Mouse (Mus musculus) neural tube, embryonic 14.5 days (tissue): ENCODE results near the gene Kif2c. TPM values are rescaled to one million over a fixed set of nuclear protein-coding genes. Genes with fewer than 3 reads are reported as not detected.

Experiments used
- ATAC-seq: fragments of 200-750 bp; cut with Nextera tagmentation; 2 replicates; pipeline ENCODE4 v1.8.0; 2017; ENCODE audit warnings: low read depth, mild to moderate bottlenecking, moderate TSS enrichment, moderate library complexity
- H3K27ac ChIP-seq: fragments of 300-500 bp; sonication (generic); 2 replicates; pipeline ENCODE4 v1.5.1; 2014; ENCODE audit warnings: low read depth, mild to moderate bottlenecking, control low read depth, low read length, moderate library complexity, mixed read lengths
- H3K27me3 ChIP-seq: fragments of 300-500 bp; sonication (generic); 2 replicates; pipeline ENCODE4 v1.6.1; 2014; ENCODE audit warnings: low read length; ENCODE audit not compliant: control insufficient read depth, insufficient read depth
- H3K36me3 ChIP-seq: fragments of 300-500 bp; sonication (generic); 2 replicates; pipeline ENCODE4 v1.6.1; 2014; ENCODE audit warnings: low read length, mixed read lengths; ENCODE audit not compliant: control insufficient read depth, insufficient read depth
- H3K4me1 ChIP-seq: fragments of 300-500 bp; sonication (generic); 2 replicates; pipeline ENCODE4 v1.6.1; 2014; ENCODE audit warnings: low read length; ENCODE audit not compliant: control insufficient read depth, insufficient read depth
- H3K4me2 ChIP-seq: fragments of 300-500 bp; sonication (generic); 2 replicates; pipeline ENCODE4 v1.6.1; 2014; ENCODE audit warnings: mild to moderate bottlenecking, low read depth, low read length, control low read depth
- H3K4me3 ChIP-seq: fragments of 300-500 bp; sonication (generic); 2 replicates; pipeline ENCODE4 v1.5.1; 2014; ENCODE audit warnings: low read depth, low read length, control low read depth, mixed read lengths
- H3K9ac ChIP-seq: fragments of 300-500 bp; sonication (generic); replicated peaks from 2 replicates; pipeline ENCODE4 v1.6.1; 2014; ENCODE audit warnings: low read depth, mild to moderate bottlenecking, control low read depth, low read length, mixed read lengths
- H3K9me3 ChIP-seq: fragments of 300-500 bp; sonication (generic); 2 replicates; pipeline ENCODE4 v1.6.1; 2016; ENCODE audit warnings: low read length; ENCODE audit not compliant: control insufficient read depth
- WGBS: fragments of 180-500 bp; shearing (Covaris S2); extraction: QIAGEN DNeasy Blood & Tissue Kit; methylation state at CpG from one replicate; pipeline ENCODE4 v1.1.7; 2014; 5-methylcytosine and 5-hydroxymethylcytosine counted together
- polyA plus RNA-seq: library from polyadenylated mRNA; unstranded; fragments of >200 nt; fragmentation: Nextera tagmentation; extraction: Ambion mirVana; gene quantifications from 2 replicates; pipeline ENCODE4 v1.2.1, GENCODE M21; 2014

Kif2c gene
- polyA plus RNA-seq, 1 experiment from 2014 or later: 3.5 TPM

DNA sequence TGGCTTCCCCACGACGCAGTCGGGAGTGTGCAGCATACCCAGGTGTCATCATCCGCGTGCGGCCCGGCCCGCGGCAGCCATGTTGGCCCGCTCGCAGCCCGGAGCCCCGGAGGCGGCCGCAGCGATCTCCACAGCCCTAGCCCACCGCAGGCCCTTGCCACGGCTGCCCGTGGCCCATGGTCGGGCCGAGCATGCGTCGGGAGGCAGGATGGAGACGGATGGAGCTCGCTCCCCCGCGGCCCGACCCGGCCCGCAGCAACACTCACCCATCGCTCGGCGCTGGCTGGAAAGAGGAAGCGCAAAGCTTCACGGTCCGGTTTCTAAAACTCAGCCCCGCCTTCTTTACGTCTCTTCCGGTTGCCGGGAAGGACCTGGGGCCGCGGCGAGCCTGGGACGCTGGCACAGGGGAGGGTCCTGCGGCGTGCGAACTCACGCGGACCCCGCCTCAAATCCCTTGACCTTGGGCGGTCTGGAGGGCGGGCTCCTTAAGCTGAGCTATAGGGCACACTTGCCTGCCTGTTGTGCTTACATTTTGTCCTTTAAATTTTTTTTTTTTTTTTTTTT lies 26.6 kb downstream of the Kif2c start, which contains the start of gene Rps8:
TSS of gene Rps8 (minus strand) at position 452 of the 564 bp plus-strand sequence.
- H3K4me1 ChIP-seq: no peaks in the 10 kb centered on the region
- H3K27me3 ChIP-seq: no peaks in the 10 kb centered on the region
- no peaks in the 10 kb centered on the region for H3K9me3 ChIP-seq
- peaks cover 33% of the 10 kb centered on the region for H3K36me3 ChIP-seq
- WGBS: under 1% methylated on average over 51 of the region's 52 CpGs
- peak within 1 kb of the TSS; percentile 96 for H3K4me3 ChIP-seq
- H3K4me2 ChIP-seq: peak within 1 kb of the TSS; percentile 97
- peak within 1 kb of the TSS; percentile 95 for H3K9ac ChIP-seq
- peak; percentile 96 for ATAC-seq
- peak within 1 kb of the TSS; percentile 92 for H3K27ac ChIP-seq

DNA sequence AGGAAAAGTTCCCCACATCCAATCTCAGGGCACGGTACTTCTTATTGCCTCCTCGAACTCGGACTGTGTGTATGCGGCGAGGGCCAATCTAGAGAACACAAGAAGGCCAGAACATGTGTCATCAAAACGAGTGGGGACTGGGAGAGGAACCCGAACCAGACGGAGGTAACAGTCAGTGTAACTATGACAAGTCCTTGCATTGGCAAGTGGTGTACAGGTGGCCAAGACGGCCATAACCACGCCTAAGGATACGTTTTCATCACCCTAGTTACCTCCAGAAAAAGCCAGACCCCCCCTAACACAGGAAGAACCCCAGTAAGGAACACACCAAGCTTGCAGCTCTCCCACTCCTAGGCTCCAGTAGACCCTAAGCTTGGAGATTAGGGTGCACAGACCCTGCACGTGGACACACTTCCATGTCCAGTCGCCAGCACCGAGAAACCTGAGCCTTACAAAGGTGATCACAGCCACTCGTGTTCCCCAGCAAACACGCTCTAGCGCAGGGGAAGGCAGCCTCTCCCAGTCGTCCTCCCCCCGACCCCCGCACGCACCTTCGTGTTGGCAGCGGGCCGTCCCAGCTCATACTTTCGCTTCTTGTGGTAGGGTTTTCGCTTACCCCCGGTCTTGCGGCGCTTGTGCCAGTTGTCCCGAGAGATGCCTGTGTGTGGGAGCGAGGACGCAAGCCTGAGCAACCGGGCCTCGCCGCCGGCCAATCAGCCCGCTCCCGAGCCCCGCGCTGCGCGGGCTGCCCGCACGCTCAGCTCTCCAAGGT lies 27.2 kb downstream of the Kif2c start:
- Histone ChIP-seq H3K9me3 (no peaks in the 10 kb centered on the region), H3K4me1 (no peaks in the 10 kb centered on the region), H3K9ac (peak overlapping the region; percentile 95), H3K4me3 (peak overlapping the region; percentile 96), H3K4me2 (peak overlapping the region; percentile 97), H3K27ac (peak overlapping the region; percentile 92), H3K27me3 (no peaks in the 10 kb centered on the region), H3K36me3 (peaks cover 40% of the 10 kb centered on the region)
- ATAC-seq: no peak; the same call in 1 of the 2 replicates
- 2% methylated on average over 44 of the region's 44 CpGs for WGBS

DNA sequence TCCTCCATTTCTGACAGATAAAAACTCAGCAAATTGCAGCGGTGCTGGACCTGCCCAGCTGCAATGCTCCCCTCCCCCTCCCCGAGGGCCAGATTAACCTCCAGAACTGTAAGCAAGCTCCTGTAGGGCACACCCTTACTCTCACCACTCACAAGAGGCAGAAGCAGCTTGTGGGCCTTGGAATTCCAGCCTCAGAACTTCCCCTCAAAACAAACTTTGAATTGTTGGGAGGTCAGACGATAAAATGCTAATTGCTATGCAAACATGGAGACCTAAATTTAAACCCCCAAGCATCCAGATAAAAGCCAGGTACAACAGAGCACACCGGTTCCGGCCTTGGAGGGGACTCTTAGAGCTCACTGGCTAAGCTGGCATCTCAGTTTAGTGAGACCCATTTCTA lies 29.7 kb downstream of the Kif2c start:
- Histone ChIP-seq H3K9ac (no peak overlapping the region), H3K27me3 (no peaks in the 10 kb centered on the region), H3K9me3 (no peaks in the 10 kb centered on the region), H3K4me3 (no peak overlapping the region), H3K36me3 (peaks cover 40% of the 10 kb centered on the region), H3K27ac (no peak overlapping the region), H3K4me1 (no peaks in the 10 kb centered on the region), H3K4me2 (no peak overlapping the region)
- no peak for ATAC-seq
- WGBS: 88% methylated on average over 5 of the region's 5 CpGs

DNA sequence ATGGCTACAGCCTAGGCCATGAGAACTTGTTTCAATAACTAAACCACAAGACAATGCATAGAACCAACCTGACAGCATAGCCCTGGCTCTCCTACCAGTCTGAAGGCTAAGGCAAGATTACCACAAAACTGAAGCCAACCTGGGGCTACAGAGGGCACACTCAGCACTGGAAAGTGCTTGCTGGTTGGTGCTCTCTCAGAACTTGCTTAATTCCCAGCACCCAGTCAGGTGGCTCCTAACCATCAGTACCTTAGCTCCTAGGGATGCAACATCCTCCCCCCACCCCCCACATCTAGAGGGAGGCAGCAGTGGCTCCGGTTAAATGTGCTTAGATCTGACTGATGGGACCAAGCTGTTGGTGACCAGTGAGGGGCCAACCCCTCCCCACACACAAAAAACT lies 31.0 kb downstream of the Kif2c start:
- H3K4me2 ChIP-seq: no peak overlapping the region
- no peak overlapping the region for H3K9ac ChIP-seq
- H3K36me3 ChIP-seq: peaks cover 40% of the 10 kb centered on the region
- no peaks in the 10 kb centered on the region for H3K27me3 ChIP-seq
- 92% methylated on average over 1 of the region's 1 CpGs for WGBS
- H3K9me3 ChIP-seq: no peaks in the 10 kb centered on the region
- ATAC-seq: no peak
- H3K4me1 ChIP-seq: no peaks in the 10 kb centered on the region
- no peak overlapping the region for H3K4me3 ChIP-seq
- H3K27ac ChIP-seq: no peak overlapping the region

DNA sequence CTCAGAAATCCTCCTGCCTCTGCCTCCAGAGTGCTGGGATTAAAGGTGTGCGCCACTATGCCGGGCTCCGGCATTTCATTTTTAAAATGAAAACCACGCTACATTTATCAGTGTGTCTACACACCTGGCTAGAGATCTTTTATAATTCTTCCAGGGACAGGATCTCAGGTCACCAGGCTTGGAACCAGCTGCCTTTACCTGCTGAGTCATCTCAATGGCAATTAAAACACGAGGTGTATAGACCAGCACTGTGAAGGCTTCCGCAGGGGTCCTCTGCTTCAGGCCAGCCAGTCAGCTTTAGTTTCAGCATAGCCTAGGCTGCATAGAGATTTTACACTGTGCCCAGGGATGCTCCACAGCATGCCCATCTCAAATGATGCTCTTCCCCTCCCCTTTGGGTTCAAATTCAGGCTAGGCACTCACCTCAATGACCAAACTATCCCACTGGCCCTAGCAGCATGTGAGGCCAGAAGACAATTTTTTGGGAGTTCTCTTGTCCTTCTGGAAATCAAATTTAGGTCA lies 32.2 kb downstream of the Kif2c start:
- WGBS: 94% methylated on average over 6 of the region's 6 CpGs
- Histone ChIP-seq H3K36me3 (peaks cover 40% of the 10 kb centered on the region), H3K9ac (no peak overlapping the region)

DNA sequence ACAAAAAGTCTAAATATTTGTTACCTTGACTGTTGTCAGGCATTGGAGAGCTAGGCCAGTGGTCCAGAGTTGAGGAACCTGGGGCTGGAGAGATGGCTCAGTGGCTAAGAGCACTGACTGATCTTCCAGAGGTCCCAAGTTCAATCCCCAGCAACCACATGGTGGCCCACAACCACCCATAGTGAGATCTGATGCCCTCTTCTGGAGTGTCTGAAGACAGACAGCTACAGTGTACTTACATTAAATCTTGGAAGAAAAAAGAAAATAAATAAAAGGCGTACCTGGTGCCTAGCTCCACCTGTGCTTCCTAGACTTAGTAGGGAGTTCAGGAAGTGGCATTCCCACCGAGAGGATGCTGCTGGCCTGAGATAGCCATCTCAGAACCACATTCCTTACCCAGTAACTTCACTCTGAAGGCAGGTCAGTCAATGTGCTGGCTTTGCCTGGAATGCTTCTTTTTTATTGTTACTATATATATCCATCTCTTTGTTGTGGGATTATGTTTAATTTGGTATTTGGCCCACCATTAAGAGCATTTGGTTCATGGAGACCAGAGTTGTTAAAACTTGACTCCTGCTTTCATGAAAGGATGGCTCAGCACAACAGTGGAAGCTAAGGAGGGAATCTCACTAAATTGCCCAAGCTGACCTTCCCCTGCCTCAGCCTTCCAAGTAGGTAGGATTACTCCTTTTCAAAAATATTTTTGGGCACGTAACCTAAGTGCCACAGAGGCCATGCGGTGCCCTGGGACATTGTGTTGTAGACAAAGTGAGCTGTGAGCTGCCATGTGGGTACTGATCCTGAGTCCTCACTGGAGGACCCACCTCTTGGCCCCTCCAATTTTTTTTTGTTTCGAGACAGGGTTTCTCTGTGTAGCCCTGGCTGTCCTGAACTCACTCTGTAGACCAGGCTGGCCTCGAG lies 32.9 kb downstream of the Kif2c start:
- H3K36me3 ChIP-seq: peaks cover 40% of the 10 kb centered on the region

More for the DNA sequence above, 32.2 kb downstream of the Kif2c start:
- no peak overlapping the region for H3K27ac ChIP-seq
- no peak overlapping the region for H3K4me3 ChIP-seq
- no peak overlapping the region for H3K4me2 ChIP-seq
- ATAC-seq: no peak
- H3K27me3 ChIP-seq: no peaks in the 10 kb centered on the region
- H3K9me3 ChIP-seq: no peaks in the 10 kb centered on the region
- no peaks in the 10 kb centered on the region for H3K4me1 ChIP-seq

DNA sequence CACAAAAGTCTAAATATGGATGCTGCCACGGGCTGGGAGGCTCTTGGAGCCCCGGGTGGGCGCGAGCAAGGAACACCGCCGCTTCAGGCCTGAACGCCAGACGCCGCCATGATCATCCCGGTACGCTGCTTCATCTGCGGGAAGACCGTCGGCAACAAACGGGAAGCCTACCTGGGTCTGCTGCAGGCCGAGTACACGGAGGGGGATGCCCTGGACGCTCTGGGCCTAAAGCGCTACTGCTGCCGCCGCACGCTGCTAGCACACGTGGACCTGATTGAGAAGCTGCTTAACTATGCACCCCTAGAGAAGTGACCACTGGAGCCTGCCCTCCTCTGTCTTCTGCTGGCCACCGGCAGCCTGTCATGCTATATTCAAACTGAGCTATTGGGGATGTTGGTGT lies 33.6 kb downstream of the Kif2c start:
- Histone ChIP-seq H3K9ac (no peak overlapping the region), H3K4me2 (no peak overlapping the region), H3K4me3 (no peak overlapping the region), H3K27ac (no peak overlapping the region), H3K4me1 (no peaks in the 10 kb centered on the region), H3K27me3 (no peaks in the 10 kb centered on the region), H3K9me3 (no peaks in the 10 kb centered on the region), H3K36me3 (peaks cover 33% of the 10 kb centered on the region)
- no peak for ATAC-seq
- 68% methylated on average over 24 of the region's 24 CpGs for WGBS

More for the DNA sequence above, 32.9 kb downstream of the Kif2c start:
- Histone ChIP-seq H3K4me3 (no peak overlapping the region), H3K4me1 (no peaks in the 10 kb centered on the region), H3K9ac (no peak overlapping the region), H3K27ac (no peak overlapping the region), H3K9me3 (no peaks in the 10 kb centered on the region), H3K4me2 (no peak overlapping the region), H3K27me3 (no peaks in the 10 kb centered on the region)
- no peak for ATAC-seq
- 77% methylated on average over 6 of the region's 6 CpGs for WGBS

DNA sequence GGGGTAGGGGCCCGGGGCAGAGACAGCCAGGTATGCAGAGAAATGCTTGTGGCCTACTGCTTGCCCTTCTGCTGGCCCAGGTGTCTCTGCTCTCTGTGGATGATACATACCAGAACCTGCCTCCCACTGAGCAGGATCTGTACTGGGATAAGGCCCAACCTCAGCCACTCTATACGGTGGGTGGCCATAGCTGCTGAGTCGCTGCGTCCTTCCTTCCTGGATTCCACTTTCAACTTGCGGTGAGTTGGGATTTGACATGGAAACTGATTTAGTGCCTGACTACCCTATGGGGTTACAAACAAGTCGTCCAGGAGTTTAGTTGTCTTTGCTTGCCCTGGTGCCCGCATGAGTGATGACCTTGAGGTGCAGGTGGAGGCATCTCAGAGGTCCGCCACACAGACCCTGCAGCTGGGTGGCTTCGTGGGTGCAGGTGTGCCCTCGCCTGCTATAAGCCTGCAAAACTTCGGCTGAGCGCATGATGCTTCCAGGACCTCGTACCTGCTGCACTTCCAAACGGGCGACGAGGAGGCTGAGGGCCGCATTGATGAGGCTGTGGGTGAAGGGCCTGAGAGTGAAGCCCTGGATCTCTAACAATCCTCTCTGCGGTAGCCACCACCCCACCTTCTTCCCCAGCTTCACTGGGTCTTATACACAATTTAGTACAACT lies 34.3 kb downstream of the Kif2c start:
- 85% methylated on average over 18 of the region's 18 CpGs for WGBS
- no peaks in the 10 kb centered on the region for H3K27me3 ChIP-seq
- no peak for ATAC-seq

More for the DNA sequence above, 34.3 kb downstream of the Kif2c start:
- H3K36me3 ChIP-seq: peaks cover 27% of the 10 kb centered on the region
- no peak overlapping the region for H3K9ac ChIP-seq
- H3K4me2 ChIP-seq: no peak overlapping the region
- no peak overlapping the region for H3K4me3 ChIP-seq
- no peaks in the 10 kb centered on the region for H3K9me3 ChIP-seq
- H3K4me1 ChIP-seq: no peaks in the 10 kb centered on the region
- H3K27ac ChIP-seq: no peak overlapping the region
